Mouse (Mus musculus) ES-Bruce4 (cell line): ENCODE measurements around the gene Gm4881.

Experiments
- EP300 ChIP-seq: IDR thresholded peaks from 2 replicates; pipeline ENCODE4 v1.6.1; 2011; ENCODE audit warnings: low read depth, low read length; ENCODE audit not compliant: insufficient read depth
- POLR2A ChIP-seq: IDR thresholded peaks from one replicate; pipeline ENCODE4 v1.8.1; 2011; ENCODE audit warnings: low read length; ENCODE audit not compliant: insufficient read depth

- TF ChIP-seq POLR2A (no peak), EP300 (peak; percentile 71)
Measured at GRCm38 (mm10) chr7:24947316-24948048, 3.2 kb upstream of the Gm4881 start.
